Mouse (Mus musculus) CD4-positive helper T cell, adult 2 months (primary cell): ENCODE measurements around the gene Utrn.

Source experiments
- DNase-seq: peaks from one replicate; pipeline ENCODE4 v3.0.0-alpha.2; 2012; ENCODE audit warnings: low read depth, missing footprints, low spot score

Gene Utrn

GRCm38 (mm10) chr10:12548616-12549084 is 320.5 kb downstream of the Utrn start:
- DNase-seq, result no peak

- DNase-seq, result no peak
These were observed 322.0 kb downstream of the Utrn start for GRCm38 (mm10) chr10:12547037-12547625.

DNA sequence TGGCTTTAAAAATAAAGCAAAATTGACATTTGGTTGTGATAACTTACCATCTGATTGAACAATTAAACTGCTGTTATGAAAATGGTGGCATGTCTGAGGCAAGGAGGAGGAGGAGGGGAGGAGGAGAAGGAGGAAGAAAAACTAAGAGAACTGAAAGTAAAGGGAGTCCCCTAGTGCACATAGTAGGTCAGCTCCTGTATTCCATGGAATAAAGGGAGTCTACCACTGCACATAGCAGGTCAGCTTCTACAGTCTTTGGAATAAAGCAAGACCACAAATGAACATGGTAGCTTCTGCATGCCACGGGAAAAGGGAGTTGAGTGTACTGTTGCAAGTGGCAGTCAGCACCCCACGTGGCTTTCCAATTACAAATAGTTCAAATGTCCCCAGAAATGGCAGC is 323.7 kb downstream of the Utrn start:
- no peak for DNase-seq

DNA sequence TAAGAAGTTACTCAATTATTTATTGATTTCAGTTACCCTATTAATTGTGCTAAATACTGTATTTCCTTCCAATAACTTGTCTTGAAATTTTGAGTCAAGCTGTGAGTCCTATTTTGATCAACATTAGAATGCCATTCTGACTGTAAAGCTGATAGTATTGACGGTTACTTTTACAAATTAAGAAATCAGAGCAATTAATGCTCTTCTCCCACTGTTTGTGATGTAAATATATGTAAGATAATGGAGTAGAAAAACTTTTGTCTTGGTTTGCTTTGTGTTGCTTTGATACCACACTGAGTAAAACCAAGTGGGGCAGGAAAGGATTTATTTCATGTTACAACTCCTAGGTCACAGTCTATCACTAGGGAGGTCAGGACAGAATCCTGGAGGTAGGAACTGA is 327.4 kb downstream of the Utrn start:
- DNase-seq, result no peak

DNA sequence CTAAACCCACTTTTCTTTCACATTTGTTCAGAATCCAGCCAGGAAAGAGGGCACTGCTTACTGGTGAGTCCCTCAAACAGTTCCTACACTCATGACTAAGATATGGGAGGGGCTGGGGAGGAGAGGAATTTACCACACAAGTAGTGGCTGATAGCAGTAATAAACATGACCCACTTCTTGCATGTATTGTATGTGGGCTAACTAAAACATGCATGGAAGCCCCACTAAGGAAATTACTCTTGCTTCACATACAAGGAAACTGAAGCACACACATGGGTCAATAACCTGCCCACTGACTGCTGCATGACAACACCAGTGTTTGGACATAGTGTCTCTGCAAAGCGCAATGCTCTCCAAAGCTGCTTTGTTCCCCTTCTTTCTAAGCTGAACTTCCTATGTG is 333.9 kb downstream of the Utrn start:
- no peak for DNase-seq

DNA sequence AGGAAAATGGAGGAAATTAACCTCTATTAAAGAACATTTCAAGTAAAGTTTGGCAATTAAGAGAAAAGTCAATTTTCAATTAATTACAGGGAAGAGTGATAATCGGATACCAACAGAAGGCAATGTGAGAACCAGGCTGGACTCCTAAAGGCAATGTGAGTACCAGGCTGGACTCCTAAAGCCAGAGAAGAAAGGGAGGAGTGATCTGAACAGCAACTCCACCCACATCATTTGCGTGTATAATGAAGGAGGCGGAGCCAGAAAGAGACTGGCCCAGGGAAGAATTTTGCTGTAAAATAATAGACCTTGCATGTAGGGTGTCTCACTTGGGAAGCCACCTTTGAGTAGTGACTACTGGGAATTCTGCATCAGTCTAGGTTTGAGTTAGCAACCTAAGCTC is 334.4 kb downstream of the Utrn start:
- DNase-seq, result no peak

GRCm38 (mm10) chr10:12534301-12534700 is 334.9 kb downstream of the Utrn start:
- peak; percentile 8 for DNase-seq

DNA sequence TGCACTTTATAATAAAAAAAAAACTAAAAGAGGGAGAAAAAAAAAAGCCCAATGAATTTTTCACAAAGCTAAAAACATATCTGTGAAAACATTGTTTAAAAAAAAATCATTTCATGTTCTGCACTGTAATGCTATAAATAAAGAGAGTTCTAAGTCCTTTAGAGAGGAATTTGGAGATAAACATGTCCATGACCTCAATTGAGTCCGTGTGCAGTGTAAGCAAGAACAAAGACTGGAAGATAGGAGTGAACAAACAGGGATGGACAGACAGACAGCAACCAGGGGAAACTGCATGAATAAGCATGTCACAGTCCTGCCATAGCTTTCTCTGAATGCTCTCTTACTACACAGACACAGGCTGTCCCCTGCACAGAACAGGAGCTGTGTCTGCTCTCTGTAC is 347.1 kb downstream of the Utrn start:
- DNase-seq, result no peak

GRCm38 (mm10) chr10:12518162-12518561 is 351.0 kb downstream of the Utrn start:
- no peak for DNase-seq

GRCm38 (mm10) chr10:12505568-12505967 is 363.6 kb downstream of the Utrn start:
- DNase-seq, result peak; percentile 11

GRCm38 (mm10) chr10:12500489-12500888 is 368.7 kb downstream of the Utrn start:
- DNase-seq, result no peak

DNA sequence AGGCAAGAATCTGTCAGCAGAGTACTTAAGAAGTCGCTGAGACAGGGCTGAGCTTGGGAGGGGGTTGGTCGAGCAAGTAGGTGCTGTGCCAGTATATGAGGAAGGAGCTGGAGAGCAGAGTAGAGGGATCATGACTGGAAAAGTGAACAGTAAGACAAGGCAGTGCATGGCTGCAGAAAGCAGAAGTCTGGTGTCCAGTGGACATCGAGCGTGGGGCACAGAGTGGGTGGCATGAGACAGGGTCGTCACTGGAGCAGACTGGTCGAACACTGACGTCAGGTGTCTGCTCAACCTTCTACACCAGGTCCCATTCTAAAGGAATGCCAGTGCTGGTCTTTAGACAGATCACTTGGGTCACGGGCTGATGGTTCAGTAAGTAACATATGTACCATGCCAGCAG is 371.6 kb downstream of the Utrn start:
- DNase-seq, result no peak

GRCm38 (mm10) chr10:12489551-12490177 is 379.5 kb downstream of the Utrn start:
- no peak for DNase-seq

DNA sequence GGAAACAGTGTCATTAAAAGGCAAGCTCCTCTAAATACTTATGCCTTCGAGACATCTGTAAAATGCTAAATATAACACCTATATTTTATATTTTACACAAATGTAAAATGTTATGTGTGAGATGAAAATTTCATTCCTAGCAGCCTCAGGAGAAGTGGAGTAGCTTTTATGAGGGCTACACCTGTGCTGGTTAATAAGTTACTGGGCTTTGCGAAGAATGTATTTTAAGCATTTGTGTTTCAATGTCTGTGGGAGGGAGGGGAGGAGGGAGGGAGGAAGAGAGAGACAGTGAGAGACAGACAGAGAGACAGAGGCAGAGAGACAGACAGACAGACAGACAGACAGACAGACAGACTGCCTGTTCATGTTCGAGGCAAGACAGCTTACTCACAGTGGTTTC is 380.6 kb downstream of the Utrn start:
- no peak for DNase-seq

DNA sequence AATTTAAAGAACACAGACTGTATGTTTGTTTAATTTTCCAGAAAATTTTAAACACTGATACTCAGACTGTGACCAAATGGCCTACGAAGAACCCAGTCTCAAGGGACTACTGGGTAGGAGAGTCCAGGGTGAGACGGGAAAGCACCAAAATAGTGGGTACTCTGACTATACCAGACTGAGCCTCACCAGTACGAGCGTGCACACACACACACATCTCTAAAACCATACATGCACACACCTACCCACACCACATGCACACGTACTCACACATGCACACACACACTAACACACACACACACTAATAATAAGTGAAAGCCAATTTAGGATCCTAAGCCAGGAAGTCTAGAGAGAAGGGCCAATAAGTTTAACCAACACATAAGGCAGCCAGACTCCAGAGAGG is 381.0 kb downstream of the Utrn start:
- DNase-seq, result no peak

GRCm38 (mm10) chr10:12483494-12483893 is 385.7 kb downstream of the Utrn start:
- DNase-seq, result no peak

DNA sequence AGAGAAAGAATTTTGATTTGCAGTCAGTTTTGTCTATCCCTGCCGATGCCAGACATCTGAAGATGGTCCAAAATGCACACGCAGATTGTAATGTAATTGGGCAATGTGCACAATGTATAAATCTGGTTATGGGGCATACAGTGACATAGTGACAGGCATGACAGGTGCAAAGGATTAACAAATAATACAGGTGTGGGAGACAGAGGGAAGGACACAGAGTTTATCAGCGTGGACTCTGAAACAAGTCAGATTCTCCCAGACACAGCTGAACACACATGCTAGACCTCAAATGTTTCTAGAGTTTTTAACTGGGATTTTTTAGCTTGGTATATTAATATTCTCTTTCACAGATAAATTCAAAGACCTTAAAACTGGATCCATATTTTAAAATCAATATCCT is 386.2 kb downstream of the Utrn start:
- DNase-seq, result no peak

- DNase-seq, result no peak
These were observed 394.1 kb downstream of the Utrn start for GRCm38 (mm10) chr10:12474850-12475621.

DNA sequence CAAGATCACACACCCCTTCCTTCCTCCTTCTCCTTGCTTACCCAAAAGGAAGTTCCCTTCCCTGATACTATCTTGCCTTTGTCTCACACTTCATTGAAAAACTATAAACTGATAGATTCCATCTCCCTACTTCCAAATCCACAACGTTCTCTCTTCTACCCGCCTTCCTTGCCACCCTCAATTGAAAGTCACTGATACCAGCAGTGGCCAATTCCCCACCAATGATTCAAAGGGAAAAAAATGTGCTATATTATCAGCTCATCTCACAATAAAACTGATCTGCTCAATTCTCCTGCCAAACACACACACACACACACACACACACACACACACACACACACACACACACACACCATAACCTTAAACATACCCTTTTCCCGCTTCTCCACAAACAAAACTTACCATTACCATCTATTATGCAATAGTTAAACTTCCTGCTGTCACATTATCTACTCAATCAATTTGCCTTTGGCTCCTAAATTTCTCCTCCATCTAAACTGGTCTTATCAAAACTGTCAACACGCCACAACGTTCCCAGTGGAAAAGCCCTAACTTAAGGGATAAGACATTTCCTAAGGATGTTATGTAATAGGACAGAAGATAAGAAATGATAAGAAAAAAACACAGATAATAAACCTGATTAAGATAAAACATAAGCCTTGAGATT is 399.6 kb downstream of the Utrn start:
- DNase-seq, result no peak

- no peak for DNase-seq
These were observed 401.6 kb downstream of the Utrn start for GRCm38 (mm10) chr10:12467544-12467943.

DNA sequence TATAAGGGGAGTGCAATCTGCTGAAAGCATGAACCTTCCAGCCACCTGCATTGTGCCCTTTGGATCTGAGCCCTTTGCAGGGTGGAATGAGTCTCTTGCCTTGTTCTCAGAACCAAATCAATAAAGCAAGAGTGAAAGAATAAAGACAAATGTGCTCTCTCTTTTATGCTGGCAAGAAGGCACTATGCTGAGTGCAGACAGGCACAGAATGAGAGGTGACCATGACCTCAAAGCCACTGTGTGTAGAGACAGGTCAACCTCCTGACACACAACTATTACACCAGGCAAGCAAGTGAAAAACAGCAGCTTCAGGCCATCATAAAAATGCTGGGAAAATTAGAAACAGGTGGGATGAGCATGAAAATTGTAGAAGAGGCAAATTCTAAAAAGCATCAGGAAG is 408.2 kb downstream of the Utrn start:
- no peak for DNase-seq

DNA sequence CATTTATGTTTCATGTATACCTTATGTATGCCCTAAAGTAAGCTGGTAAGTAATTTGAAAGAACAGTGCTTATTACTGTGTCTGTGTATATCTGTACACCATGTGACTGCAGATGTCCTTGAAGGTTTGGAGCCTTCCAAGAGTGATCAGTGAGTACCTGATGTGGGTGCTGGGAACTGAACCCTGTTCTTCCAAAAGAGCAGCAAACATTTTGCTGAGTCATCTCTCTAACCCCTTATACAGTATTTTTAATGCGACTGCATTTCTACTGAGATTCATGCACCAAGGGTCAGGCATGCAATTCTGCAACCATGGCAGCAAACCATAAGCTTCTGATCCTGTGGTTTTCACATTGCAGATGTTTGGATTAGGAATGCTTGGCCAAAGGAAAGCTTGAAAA is 412.3 kb downstream of the Utrn start:
- DNase-seq, result no peak
